Mouse (Mus musculus): Measurements from ENCODE around the gene Fam71e1. TPM values are rescaled to one million over a fixed set of nuclear protein-coding genes. Genes with fewer than 3 reads are reported as not detected.

The Fam71e1 gene
- polyA plus RNA-seq, 1 experiment = 0.16 TPM

DNA sequence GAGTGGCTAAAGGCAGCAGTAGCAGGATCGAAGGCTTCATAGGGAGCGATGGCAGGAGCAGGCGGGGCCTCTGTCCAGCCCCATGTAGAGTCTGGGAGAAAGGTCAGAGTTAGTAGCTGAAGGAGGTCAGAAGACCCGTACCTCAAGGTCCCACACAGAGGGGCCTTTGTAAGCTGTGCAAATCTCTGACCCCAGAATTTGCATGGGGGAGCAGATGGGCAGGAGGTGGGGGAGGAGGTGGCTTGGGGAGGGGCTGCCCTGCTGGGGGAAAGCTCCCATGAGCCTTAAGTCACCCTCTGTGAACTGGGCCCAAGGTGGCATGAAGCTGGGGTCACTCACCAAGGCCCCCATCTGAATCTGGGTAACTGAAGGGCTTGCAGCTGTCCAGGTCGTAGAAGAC, 33.1 kb downstream of the Fam71e1 start:
- Histone ChIP-seq H3K4me1 (ENCODE audit: control insufficient read depth) (peaks cover 33% of the 10 kb centered on the region), H3K36me3 (ENCODE audit: control insufficient read depth) (peaks cover 28% of the 10 kb centered on the region), H3K27me3 (ENCODE audit: control insufficient read depth) (peaks cover 38% of the 10 kb centered on the region), H3K4me3 (replicated peaks) (no peak overlapping the region), H3K9me3 (ENCODE audit: control insufficient read depth, low read length) (no peaks in the 10 kb centered on the region)
- TF ChIP-seq TAL1 (IDR thresholded peaks at IDR 0.05; ENCODE audit: low read length) (no peak), GATA1 (IDR thresholded peaks at IDR 0.05; ENCODE audit: low read length) (no peak)

DNA sequence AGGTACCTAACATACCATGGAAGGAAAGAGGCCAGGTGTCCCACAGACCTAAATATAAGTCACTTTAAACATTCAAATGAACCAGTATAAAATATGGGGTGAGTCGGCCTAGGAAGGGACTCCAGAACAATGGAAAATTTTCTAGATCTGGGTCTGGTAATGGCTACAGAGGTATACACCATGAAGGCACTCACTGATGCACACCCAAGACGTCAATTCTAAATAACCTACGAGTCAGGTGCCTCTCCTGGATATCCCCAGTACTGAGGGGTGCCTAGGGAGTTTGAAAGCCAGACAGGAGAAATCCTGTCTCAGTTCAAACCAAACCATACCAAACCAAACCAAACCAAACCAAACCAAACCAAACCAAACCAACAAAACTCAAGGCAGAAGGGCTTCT, 34.1 kb downstream of the Fam71e1 start:
- TF ChIP-seq GATA1 (IDR thresholded peaks at IDR 0.05; ENCODE audit: low read length) = no peak
- TF ChIP-seq TAL1 (IDR thresholded peaks at IDR 0.05; ENCODE audit: low read length) = no peak
- peaks cover 38% of the 10 kb centered on the region for H3K36me3 ChIP-seq (ENCODE audit: control insufficient read depth)
- H3K4me3 ChIP-seq (replicated peaks) = no peak overlapping the region
- H3K27me3 ChIP-seq (ENCODE audit: control insufficient read depth) = peaks cover 28% of the 10 kb centered on the region
- H3K9me3 ChIP-seq (ENCODE audit: control insufficient read depth, low read length) = no peaks in the 10 kb centered on the region
- H3K4me1 ChIP-seq (ENCODE audit: control insufficient read depth) = peaks cover 33% of the 10 kb centered on the region

DNA sequence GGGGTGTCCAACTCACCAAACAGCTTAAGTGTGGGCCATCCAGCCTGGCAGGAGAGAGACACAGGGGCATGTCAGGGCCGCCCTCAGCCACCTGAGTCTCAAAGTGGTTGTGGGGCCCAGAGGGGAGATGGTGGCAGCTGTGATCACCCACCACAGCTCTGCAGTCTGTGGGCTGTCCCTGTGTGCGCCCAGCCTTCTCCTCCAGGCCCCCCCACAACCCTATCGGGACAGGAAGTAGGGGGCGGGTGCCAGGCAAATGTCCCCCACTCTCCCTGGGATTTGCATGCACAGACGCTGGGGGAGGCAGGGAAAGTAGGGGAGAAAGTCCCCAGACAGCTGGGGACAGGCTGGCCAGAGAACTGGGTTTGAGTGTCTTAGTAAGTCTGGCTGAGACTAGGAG, 34.8 kb downstream of the Fam71e1 start:
- peaks cover 21% of the 10 kb centered on the region for H3K27me3 ChIP-seq (ENCODE audit: control insufficient read depth)
- H3K36me3 ChIP-seq (ENCODE audit: control insufficient read depth) = peaks cover 45% of the 10 kb centered on the region
- TF ChIP-seq TAL1 (IDR thresholded peaks at IDR 0.05; ENCODE audit: low read length) (no peak), GATA1 (IDR thresholded peaks at IDR 0.05; ENCODE audit: low read length) (no peak)
- H3K9me3 ChIP-seq (ENCODE audit: control insufficient read depth, low read length) = no peaks in the 10 kb centered on the region
- H3K4me1 ChIP-seq (ENCODE audit: control insufficient read depth) = peaks cover 33% of the 10 kb centered on the region
- H3K4me3 ChIP-seq (replicated peaks) = no peak overlapping the region

DNA sequence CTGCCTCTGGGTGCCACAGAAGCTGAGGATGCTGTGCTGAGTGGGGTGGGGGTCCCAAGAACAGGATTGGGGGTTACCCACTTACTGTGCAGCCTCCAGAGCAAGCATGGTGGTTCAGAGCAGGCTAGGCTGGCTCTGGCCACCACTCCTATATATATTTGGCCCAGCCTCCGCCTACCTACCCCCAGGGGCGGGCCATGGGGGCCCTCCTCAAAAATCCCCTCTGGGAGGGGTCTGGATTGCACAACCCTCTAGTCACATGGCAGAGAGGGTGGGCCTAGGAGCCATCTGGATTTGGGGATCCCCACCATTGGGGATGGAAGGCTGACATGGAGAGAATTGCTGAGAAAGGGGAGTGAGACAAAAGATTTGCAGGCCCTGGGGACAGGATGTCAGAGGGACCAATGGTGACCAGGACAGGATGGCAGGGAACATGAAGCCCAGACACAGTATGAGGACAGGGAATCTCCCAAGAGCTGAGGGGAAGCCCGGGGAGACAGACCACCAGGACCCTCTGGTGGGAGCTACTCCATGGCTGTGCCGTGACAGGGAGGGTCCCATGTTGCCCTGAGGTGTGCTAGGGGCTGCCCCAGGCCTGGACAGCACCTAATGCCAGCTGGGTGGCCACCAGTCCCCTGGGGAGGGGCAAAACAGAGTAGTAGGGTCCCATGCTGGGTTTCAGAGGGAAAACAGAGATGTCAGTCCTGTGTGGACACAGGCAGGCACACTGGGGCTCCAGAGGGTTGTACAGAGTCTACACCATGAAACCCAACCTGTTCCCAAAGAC, 35.8 kb downstream of the Fam71e1 start, which contains the start of gene Spib:
Spib (minus strand) TSS at position 126 of the 787 bp plus-strand sequence.
- TF ChIP-seq GATA1 (IDR thresholded peaks at IDR 0.05; ENCODE audit: low read length) (no peak), TAL1 (IDR thresholded peaks at IDR 0.05; ENCODE audit: low read length) (no peak)
- Histone ChIP-seq H3K36me3 (ENCODE audit: control insufficient read depth) (peaks cover 54% of the 10 kb centered on the region), H3K4me1 (ENCODE audit: control insufficient read depth) (peaks cover 31% of the 10 kb centered on the region), H3K4me3 (replicated peaks) (no peak within 1 kb of the TSS), H3K27me3 (ENCODE audit: control insufficient read depth) (peaks cover 15% of the 10 kb centered on the region), H3K9me3 (ENCODE audit: control insufficient read depth, low read length) (no peaks in the 10 kb centered on the region)

DNA sequence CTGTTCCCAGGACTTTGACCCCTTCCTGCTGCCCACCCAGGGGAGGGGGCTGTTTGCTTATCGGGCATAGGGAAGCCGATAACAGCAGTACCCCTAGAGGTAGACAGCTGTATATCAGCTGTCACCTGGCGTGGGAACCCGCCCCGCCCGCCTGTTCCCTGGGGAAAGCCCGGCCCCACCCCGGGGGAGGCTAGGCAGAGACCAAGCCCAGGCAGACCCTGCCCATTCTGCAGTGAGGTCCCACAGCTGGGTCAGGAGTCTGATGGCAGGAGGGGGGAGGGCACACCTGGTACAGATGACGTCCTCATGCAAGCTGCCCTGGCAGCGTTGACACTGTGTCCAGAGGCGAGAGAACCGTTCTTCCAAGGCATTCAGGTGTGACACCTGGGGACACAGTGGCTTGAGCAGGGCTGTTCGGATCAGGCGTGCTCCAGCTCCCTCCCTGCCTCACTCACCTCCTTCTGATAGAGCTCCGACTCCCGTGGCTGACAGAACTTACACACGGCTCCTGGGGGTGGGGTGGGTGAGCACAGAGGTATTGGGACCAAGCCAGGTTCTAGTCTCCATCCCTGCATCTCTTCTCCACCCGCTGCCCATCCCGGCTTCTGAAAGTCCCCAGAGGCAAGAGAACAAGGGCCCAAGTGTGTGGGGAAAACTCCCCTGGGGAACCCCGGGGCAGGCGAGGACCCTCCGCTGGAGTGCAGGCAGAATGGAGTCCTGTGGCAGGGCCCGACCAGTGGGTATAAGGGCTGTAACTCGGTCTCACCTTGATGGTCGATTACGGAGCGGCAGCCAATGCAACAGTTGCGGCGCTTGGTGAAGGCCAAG, 36.8 kb downstream of the Fam71e1 start:
- Histone ChIP-seq H3K27me3 (ENCODE audit: control insufficient read depth) (peaks cover 8% of the 10 kb centered on the region), H3K36me3 (ENCODE audit: control insufficient read depth) (peaks cover 64% of the 10 kb centered on the region), H3K4me3 (replicated peaks) (no peak overlapping the region), H3K4me1 (ENCODE audit: control insufficient read depth) (peaks cover 22% of the 10 kb centered on the region), H3K9me3 (ENCODE audit: control insufficient read depth, low read length) (no peaks in the 10 kb centered on the region)
- no peak for TF ChIP-seq TAL1 (IDR thresholded peaks at IDR 0.05; ENCODE audit: low read length)

DNA sequence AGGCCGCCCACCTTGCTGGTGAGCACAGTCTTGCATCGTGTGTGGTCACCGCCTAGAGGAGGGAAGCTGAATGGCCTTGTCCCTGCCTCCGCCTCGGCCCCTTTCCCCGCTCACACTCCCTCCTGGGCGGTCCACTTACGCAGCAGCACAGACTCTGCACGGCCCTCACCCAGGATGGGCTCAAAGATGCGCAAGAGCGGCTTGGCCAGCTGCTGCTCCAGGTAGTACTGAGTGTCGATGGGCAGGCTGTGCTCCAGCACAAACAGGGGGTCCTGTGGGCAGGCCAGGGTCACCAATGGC, 37.3 kb downstream of the Fam71e1 start:
- Histone ChIP-seq H3K9me3 (ENCODE audit: control insufficient read depth, low read length) (no peaks in the 10 kb centered on the region), H3K4me1 (ENCODE audit: control insufficient read depth) (peaks cover 16% of the 10 kb centered on the region), H3K36me3 (ENCODE audit: control insufficient read depth) (peaks cover 70% of the 10 kb centered on the region), H3K27me3 (ENCODE audit: control insufficient read depth) (peaks cover 3% of the 10 kb centered on the region), H3K4me3 (replicated peaks) (no peak overlapping the region)
- TF ChIP-seq TAL1 (IDR thresholded peaks at IDR 0.05; ENCODE audit: low read length) (no peak), GATA1 (IDR thresholded peaks at IDR 0.05; ENCODE audit: low read length) (no peak)

DNA sequence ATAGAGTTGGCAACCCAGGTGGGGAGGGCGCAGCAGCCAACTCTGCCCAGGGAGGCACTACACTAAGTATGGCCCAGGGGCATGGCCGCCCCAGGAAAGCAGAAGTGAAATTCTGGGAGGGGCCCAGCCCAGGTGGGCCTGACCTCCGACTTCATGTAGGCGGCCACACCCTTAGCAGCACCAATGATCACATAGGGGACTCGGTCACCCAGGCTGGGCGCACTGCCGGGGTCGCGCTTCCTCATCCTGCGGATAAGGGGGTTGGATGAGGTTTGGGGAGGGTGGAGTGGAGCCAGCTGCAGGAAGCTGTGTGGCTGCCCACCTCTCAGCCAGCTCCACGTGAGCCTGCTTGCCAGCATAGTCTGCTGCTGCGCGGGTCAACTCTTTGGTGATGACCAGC, 37.9 kb downstream of the Fam71e1 start:
- H3K36me3 ChIP-seq (ENCODE audit: control insufficient read depth) = peaks cover 75% of the 10 kb centered on the region
- no peaks in the 10 kb centered on the region for H3K27me3 ChIP-seq (ENCODE audit: control insufficient read depth)
- no peak overlapping the region for H3K4me3 ChIP-seq (replicated peaks)
- H3K4me1 ChIP-seq (ENCODE audit: control insufficient read depth) = peaks cover 14% of the 10 kb centered on the region
- TF ChIP-seq GATA1 (IDR thresholded peaks at IDR 0.05; ENCODE audit: low read length) (no peak), TAL1 (IDR thresholded peaks at IDR 0.05; ENCODE audit: low read length) (no peak)
- no peaks in the 10 kb centered on the region for H3K9me3 ChIP-seq (ENCODE audit: control insufficient read depth, low read length)

DNA sequence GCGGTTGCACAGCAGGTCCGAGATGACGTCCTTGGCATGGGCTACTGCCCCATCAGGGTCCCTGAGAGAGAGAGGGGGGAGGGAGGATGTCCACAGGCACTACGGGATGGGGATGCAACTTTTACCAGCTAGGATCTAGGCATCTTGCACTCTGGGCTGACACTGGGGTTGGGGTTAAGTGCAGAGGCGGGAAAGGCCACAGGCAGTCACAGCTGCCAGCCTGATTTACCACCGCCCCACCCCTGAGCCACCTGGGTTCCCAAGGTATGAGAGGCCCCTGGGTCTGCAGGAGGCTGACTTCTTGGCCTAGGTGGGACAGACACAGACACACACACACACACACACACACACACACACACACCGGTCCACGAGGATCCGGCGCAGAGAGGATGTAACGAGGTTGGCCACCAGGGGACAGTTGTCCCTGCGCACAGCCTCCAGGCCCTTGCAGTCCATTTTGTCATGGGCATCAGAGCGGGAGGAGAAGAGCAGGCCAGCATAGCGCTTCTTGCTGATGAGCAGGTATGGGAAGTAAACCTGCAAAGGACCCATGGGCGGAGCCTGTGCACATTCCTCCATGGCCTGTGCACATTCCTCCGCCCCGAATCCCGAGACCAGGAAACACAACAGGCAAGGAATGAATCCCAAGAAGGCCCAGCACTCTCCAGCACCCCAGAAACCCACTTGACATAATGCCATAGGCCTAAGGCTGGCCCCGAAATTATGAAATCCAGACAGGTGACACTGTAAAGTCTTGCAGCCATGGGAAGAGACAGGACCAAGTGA, 38.5 kb downstream of the Fam71e1 start:
- peaks cover 82% of the 10 kb centered on the region for H3K36me3 ChIP-seq (ENCODE audit: control insufficient read depth)
- TF ChIP-seq TAL1 (IDR thresholded peaks at IDR 0.05; ENCODE audit: low read length) (no peak), GATA1 (IDR thresholded peaks at IDR 0.05; ENCODE audit: low read length) (no peak)
- no peaks in the 10 kb centered on the region for H3K9me3 ChIP-seq (ENCODE audit: control insufficient read depth, low read length)
- no peaks in the 10 kb centered on the region for H3K27me3 ChIP-seq (ENCODE audit: control insufficient read depth)
- H3K4me1 ChIP-seq (ENCODE audit: control insufficient read depth) = peaks cover 14% of the 10 kb centered on the region
- H3K4me3 ChIP-seq (replicated peaks) = no peak overlapping the region

All from erythroblast, embryonic 14.5 days (primary cell).